In genomic region chr12:29143297-29143696, GRCm38 (mm10) we compare ENCODE assay signal across 13 mouse cellular contexts.
DNase-seq lines count a peak whose midpoint lies in the region; ATAC-seq and TF ChIP-seq lines count a peak whose summit lies in the region.
"Had no signal": no experiment of that assay in that cellular context is flagged by ENCODE, and none has a peak within 500 bp of the region (broad histone marks: within the 10 kb centered on the region; RNA-seq: fewer than 3 reads in every experiment).

No protein-coding gene starts in this region.

- intact Hi-C loops in left cerebral cortex, adult 2 months (cut with DNase I), result loop anchor here (2.0 to 10.0 kb wide), 7 partner anchors 149 to 732 kb away; no protein-coding TSS in a partner anchor

- no peak for DNase-seq in midbrain, embryonic 14.5 days
- DNase-seq in frontal cortex, postnatal 14 days (ENCODE audit: low spot score in 2 of 2), result peak; percentile 71 to 85
- DNase-seq in left cerebral cortex, adult 2 months (ENCODE audit: extremely low spot score in 1 of 2, low spot score in 2 of 2), result peak; percentile 73 to 80
- peak; percentile 45 for DNase-seq in right cerebral cortex, postnatal 4 days
- no peak for DNase-seq in hindbrain, embryonic 11.5 days (ENCODE audit: low spot score)
- DNase-seq in urinary bladder, postnatal 25 days (ENCODE audit: low spot score), result no peak
- DNase-seq: liver, postnatal 0 days had no signal

- no peak for ATAC-seq in midbrain, embryonic 15.5 days (replicated peaks)
- ATAC-seq in midbrain, embryonic 14.5 days (ENCODE audit: low FRiP score, low TSS enrichment), result no peak
- ATAC-seq in hindbrain, embryonic 11.5 days (ENCODE audit: low FRiP score), result no peak
- no peak for ATAC-seq in inflammation-experienced regulatory T-cells, adult 6 months
- ATAC-seq: CD4-positive, CD25-positive, alpha-beta regulatory T cell, adult 4 months; liver, postnatal 0 days had no signal

- 0 out of 2 replicates have a peak overlapping the region, but pooled peaks have one; percentile 82 for H3K27ac ChIP-seq in midbrain, embryonic 15.5 days
- no peak overlapping the region for H3K27ac ChIP-seq in midbrain, embryonic 14.5 days (replicated peaks; ENCODE audit: low read depth, low read length)
- H3K27ac ChIP-seq in left cerebral cortex, adult 2 months, result peak overlapping the region; percentile 84
- H3K27ac ChIP-seq in hindbrain, embryonic 11.5 days (ENCODE audit: low read depth, low read length), result no peak overlapping the region
- H3K27ac ChIP-seq: embryonic facial prominence, embryonic 10.5 days; forebrain, embryonic 12.5 days; limb, embryonic 10.5 days had no signal

- no peak overlapping the region for H3K9ac ChIP-seq in midbrain, embryonic 15.5 days
- no peak overlapping the region for H3K9ac ChIP-seq in midbrain, embryonic 14.5 days (replicated peaks; ENCODE audit: low read length)
- H3K9ac ChIP-seq in hindbrain, embryonic 11.5 days (ENCODE audit: low read depth, low read length), result no peak overlapping the region
- H3K9ac ChIP-seq: forebrain, embryonic 12.5 days; liver, postnatal 0 days had no signal

- H3K4me3 ChIP-seq in midbrain, embryonic 15.5 days, result no peak overlapping the region
- H3K4me3 ChIP-seq in midbrain, embryonic 14.5 days (replicated peaks; ENCODE audit: low read depth, low read length), result no peak overlapping the region
- H3K4me3 ChIP-seq in left cerebral cortex, adult 2 months, result no peak overlapping the region
- H3K4me3 ChIP-seq in hindbrain, embryonic 11.5 days (ENCODE audit: low read depth, low read length), result no peak overlapping the region
- H3K4me3 ChIP-seq: embryonic facial prominence, embryonic 10.5 days; forebrain, embryonic 12.5 days; limb, embryonic 10.5 days had no signal

- no peaks in the 10 kb centered on the region for H3K9me3 ChIP-seq in midbrain, embryonic 15.5 days
- no peaks in the 10 kb centered on the region for H3K9me3 ChIP-seq in midbrain, embryonic 14.5 days (ENCODE audit: control insufficient read depth, low read length)
- H3K9me3 ChIP-seq in hindbrain, embryonic 11.5 days (ENCODE audit: control insufficient read depth, low read length), result no peaks in the 10 kb centered on the region
- H3K9me3 ChIP-seq: embryonic facial prominence, embryonic 10.5 days; forebrain, embryonic 12.5 days; limb, embryonic 10.5 days had no signal

- TF ChIP-seq CTCF in left cerebral cortex, adult 2 months (IDR thresholded peaks at IDR 0.05), result no peak

- H3K4me2 ChIP-seq in midbrain, embryonic 15.5 days, result no peak overlapping the region
- H3K4me2 ChIP-seq in midbrain, embryonic 14.5 days (ENCODE audit: low read length), result no peak overlapping the region
- H3K4me2 ChIP-seq in hindbrain, embryonic 11.5 days (replicated peaks; ENCODE audit: low read depth, low read length), result no peak overlapping the region
- H3K4me2 ChIP-seq: forebrain, embryonic 12.5 days had no signal

- no peaks in the 10 kb centered on the region for H3K36me3 ChIP-seq in midbrain, embryonic 15.5 days (replicated peaks)
- no peaks in the 10 kb centered on the region for H3K36me3 ChIP-seq in midbrain, embryonic 14.5 days (ENCODE audit: control insufficient read depth, insufficient read depth, low read length)
- H3K36me3 ChIP-seq in hindbrain, embryonic 11.5 days (ENCODE audit: control insufficient read depth, insufficient read depth, low read length), result no peaks in the 10 kb centered on the region
- H3K36me3 ChIP-seq: embryonic facial prominence, embryonic 10.5 days; forebrain, embryonic 12.5 days; limb, embryonic 10.5 days had no signal

- H3K27me3 ChIP-seq in midbrain, embryonic 15.5 days (replicated peaks), result no peaks in the 10 kb centered on the region
- no peaks in the 10 kb centered on the region for H3K27me3 ChIP-seq in midbrain, embryonic 14.5 days (ENCODE audit: control insufficient read depth, insufficient read depth, low read length)
- H3K27me3 ChIP-seq in hindbrain, embryonic 11.5 days (ENCODE audit: control insufficient read depth, insufficient read depth, low read length), result no peaks in the 10 kb centered on the region
- H3K27me3 ChIP-seq: forebrain, embryonic 12.5 days had no signal

- peaks cover 30% of the 10 kb centered on the region for H3K4me1 ChIP-seq in midbrain, embryonic 15.5 days
- H3K4me1 ChIP-seq in midbrain, embryonic 14.5 days (ENCODE audit: control insufficient read depth, insufficient read depth, low read length), result peaks cover 29% of the 10 kb centered on the region
- peaks cover 2% of the 10 kb centered on the region; the same call in 1 of the 2 replicates for H3K4me1 ChIP-seq in hindbrain, embryonic 11.5 days (replicated peaks; ENCODE audit: control insufficient read depth, insufficient read depth, low read length)

- WGBS in midbrain, embryonic 15.5 days, result 68% methylated on average over 8 of the region's 8 CpGs
- 70% methylated on average over 8 of the region's 8 CpGs for WGBS in midbrain, embryonic 14.5 days
- 75% methylated on average over 8 of the region's 8 CpGs for WGBS in hindbrain, embryonic 11.5 days

Comparison
In these comparisons a context has a peak if more than half of its experiments do, and no peak if none do; other contexts are left out.
1. H3K27ac ChIP-seq: peak in midbrain, embryonic 15.5 days (single experiment) and left cerebral cortex, adult 2 months (single experiment); none in midbrain, embryonic 14.5 days (single experiment) and hindbrain, embryonic 11.5 days (single experiment).
2. DNase-seq: peak in frontal cortex, postnatal 14 days (2 of 2), left cerebral cortex, adult 2 months (2 of 2) and right cerebral cortex, postnatal 4 days (single experiment); none in midbrain, embryonic 14.5 days (single experiment), hindbrain, embryonic 11.5 days (single experiment) and urinary bladder, postnatal 25 days (single experiment).